Mouse (Mus musculus) liver, postnatal 0 days (tissue): ENCODE measurements around the gene Qser1.

Source experiments
- CTCF ChIP-seq: sonication (generic); IDR thresholded peaks from 2 replicates; pipeline ENCODE4 v1.5.1; 2016; ENCODE audit warnings: antibody characterized with exemption, low read depth
- EP300 ChIP-seq: IDR thresholded peaks from 2 replicates; pipeline ENCODE4 v1.6.1; 2016; ENCODE audit warnings: antibody characterized with exemption, low read depth, mild to moderate bottlenecking

- TF ChIP-seq CTCF (no peak), EP300 (no peak)
Observed at GRCm38 (mm10) chr2:104717231-104717735, 99.3 kb downstream of the Qser1 start.
